Mouse (Mus musculus) WW6 (cell line): ENCODE measurements at regions not wholly inside any gene's neighbourhood (a gene's known extent, or its start where the extent isn't known, plus 50 kb on each side); places are given as distances from the start of the nearest gene placed in this dataset.

Experiments used
- DNase-seq: peaks from one replicate; pipeline ENCODE4 v3.0.0-alpha.2; 2013; ENCODE audit warnings: low read depth, low spot score

- no peak for DNase-seq
Observed at GRCm38 (mm10) chr13:102504157-102504947, 189.0 kb upstream of the Cd180 start.

DNA sequence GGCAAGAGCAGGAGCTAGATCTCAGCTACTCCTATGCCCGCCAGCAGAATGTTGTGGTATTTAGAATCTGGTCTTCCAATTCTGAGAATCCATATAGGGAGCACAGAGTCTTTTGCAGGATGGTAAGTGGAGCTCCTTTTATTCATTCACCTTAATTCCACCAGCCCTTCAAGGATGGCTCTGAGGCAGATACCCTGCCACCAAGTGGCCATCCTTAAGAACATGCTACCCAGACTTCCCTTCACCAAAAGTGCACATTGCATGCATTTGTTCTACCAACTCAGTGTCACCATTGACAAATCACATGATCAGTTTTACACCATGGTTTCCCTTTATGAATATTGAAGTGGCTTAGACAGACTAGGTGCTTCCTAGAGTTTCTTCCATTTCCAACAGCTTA is 186.1 kb upstream of the Cd180 start:
- DNase-seq, result no peak

DNA sequence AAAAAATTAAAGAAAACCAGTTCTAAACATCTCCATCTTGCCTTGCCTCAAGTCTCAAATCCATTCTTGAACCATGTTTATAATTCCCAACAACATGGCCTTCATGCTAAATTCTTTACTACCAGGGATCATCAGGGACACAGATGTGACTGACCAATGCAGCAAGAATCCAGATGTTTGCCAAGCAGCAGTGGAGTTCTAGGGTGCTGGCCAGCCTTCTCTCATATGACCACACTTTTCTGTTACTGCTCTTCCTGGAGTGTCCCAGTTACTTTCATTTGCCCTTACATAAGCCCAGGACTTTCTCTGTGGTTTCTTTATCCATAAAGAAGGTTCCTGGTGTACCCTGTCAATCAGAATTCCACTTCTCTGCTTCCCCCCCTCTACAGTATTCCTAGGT is 185.4 kb upstream of the Cd180 start:
- no peak for DNase-seq

DNA sequence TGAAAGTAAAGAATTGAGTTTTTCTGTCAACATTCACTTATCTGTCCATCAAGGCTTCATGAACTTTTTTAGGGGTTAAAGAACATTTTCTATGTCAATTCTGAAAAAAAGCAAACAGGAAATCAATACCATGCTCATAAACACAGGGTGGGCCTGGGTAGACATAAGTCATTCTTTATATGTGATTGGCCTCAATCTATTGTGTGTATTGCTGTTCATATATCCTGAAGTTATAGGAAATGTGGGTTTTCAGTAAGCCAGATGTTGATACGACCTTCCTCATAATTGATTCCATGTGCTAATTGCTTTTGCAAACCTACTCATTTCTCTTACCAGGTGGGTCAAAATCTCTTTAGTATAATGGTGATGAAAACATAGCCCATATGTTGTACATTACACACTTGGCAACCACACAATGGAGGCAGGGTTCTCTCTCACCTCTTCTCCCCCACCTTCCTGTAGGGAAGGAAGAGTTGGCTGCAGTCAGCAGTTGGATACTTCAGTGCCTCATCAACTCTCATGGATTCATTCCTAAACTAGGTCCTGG is 182.6 kb upstream of the Cd180 start:
- DNase-seq, result no peak

- DNase-seq, result no peak
Observed at GRCm38 (mm10) chr13:102518169-102518882, 175.0 kb upstream of the Cd180 start.

- no peak for DNase-seq
Observed at GRCm38 (mm10) chr13:102521427-102521826, 171.9 kb upstream of the Cd180 start.

DNA sequence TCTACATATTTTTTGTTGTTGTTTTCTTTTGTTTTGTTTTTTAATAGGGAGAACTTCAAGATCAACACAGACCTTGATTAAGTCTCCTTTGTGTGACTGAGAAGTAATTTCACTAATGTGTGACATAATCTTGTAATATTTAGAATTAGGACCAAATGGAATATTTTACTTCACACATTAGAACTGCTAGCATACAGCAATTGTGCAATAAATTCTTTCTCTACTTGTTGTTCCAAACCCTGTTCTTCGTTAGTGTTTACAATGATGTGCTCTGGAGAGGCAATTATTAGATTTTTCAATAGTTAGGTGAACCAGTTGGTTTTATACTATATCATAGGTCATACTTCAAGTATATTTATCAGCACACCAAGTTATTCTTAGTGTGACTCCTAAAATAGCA is 171.3 kb upstream of the Cd180 start:
- DNase-seq, result no peak

DNA sequence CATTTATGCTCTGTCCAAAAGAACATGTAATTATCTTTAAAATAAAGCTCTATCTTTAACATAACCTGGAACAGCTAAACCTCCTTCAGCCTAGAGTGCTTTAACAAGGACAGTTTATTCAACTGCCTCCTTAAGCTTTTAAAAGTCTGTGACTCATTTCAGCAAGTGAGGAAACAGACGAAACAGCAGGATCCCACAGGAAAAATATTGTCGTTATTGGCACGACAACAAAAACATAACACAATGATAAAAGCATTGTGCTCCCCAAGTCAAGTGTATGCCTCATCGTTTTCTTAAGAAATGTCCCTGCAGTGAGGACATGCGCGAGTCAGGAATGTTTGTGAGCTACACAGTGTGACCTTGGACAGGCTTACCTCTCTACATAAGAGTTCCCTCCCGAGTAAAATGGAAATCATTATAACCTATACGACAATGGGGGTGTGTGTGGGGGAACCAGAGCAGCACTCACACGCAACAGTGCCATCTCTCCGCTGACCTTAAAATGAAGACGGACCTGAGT is 166.7 kb upstream of the Cd180 start:
- DNase-seq, result no peak

DNA sequence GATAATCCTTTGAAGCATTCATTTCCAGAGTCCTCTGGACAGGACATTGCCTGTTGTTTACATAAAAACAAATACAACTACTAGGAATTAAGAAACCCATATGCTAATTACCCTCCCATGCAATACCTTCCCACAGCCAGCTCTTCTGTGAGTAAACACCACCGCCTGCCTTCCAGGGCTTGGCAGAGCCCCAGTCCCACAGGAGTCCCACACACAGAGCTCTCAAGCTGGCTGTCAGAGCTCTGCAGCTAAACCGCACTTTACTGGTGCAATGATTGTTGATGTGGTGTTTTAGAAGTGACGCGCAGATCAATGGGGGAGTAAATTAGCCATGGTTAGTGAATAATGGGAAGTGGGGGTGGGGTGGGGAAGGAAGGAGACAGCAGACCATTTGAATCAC is 159.6 kb upstream of the Cd180 start:
- no peak for DNase-seq

- no peak for DNase-seq
Observed at GRCm38 (mm10) chr13:102537424-102538242, 155.7 kb upstream of the Cd180 start.

DNA sequence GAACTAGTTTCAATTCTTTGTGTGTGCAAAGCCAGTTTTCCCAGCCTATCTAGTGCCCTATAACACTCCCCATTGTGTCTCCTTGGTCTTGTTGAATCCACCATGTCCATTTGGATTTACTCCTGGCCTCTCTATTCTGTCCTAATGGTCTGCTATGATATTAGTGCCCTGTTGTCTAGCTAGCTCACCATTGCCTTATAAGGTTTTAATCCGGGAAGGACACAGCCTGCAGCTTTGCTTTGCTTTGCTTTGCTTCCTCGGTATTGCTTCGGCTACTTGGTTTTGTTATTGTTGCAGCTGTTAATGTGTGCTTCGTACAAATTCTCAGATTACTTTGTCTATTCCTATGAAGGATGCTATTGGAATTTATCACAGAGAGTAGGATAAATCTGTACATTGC is 152.9 kb upstream of the Cd180 start:
- DNase-seq, result no peak

GRCm38 (mm10) chr13:102544359-102545165 is 148.8 kb upstream of the Cd180 start:
- DNase-seq, result no peak

- no peak for DNase-seq
Observed at GRCm38 (mm10) chr13:102545845-102546615, 147.3 kb upstream of the Cd180 start.

DNA sequence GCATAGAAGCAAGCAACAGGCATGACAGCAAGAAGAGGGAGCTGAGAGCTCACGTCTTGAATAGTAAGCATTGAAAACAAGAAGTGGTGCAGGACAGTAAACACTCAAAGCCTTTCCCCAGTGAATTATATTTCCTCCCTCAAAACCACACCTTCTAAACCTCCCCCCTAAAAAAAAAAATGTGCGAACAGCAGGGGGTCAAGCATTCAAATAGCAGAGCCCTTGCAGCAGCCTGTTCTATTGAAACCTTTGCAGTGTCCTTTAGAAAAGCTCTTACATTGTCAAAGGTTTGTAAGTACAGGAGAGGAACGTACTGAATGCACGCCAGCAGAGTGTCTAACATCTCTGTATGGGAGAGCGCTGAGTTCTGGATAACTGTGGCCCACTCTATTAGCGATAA is 145.1 kb upstream of the Cd180 start:
- DNase-seq, result no peak

DNA sequence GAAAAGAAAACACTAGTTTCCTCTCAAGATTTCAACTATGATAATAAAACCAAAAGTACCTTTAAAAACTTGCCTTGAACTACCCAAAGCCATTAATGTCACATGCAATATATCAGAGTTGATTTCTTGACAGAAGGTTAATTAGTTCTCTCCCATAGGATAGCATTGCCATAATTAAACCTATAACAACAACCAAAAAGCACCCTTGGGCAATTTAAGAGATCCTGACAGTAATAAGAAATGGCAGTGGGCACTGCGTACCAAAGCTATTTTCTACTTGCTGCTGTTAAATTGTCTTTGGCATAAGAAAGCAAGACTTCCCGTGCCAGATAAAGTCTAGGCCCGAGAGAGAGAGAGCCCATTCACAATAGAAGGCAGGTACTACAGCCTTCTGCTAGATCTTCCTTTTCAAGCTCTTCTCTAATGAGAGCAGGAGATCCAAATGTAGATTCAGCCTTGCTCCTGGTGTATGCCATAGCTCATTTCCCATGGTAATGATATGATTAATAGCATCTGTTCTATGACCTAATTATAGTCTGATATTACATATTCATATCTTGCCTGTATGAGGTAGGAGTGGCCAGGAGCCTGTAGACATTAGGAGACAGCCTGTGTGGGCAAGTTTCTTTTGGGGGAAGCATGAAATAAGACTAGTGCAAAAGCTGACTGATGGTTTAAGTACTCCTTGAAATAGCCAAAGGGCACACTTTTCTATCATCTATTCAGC is 126.3 kb upstream of the Cd180 start:
- no peak for DNase-seq

DNA sequence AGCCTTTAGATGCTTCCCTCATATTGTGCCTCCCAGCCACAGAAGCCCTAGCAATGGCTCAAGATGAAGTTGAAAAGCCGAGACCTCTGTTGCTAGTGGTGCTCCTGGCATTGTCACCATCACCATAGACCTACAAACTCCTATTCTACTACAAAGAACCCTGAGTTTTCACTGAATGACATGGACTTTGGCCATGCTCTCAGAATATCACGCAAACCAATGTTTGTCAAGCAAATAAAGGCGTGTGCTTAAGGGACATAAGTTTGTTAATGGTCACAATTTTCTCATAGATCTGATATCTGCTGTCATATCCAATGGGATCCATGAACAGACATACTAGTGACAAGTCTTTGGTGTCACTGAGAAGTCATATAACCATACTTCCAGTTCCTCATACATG is 123.8 kb upstream of the Cd180 start:
- DNase-seq, result no peak

DNA sequence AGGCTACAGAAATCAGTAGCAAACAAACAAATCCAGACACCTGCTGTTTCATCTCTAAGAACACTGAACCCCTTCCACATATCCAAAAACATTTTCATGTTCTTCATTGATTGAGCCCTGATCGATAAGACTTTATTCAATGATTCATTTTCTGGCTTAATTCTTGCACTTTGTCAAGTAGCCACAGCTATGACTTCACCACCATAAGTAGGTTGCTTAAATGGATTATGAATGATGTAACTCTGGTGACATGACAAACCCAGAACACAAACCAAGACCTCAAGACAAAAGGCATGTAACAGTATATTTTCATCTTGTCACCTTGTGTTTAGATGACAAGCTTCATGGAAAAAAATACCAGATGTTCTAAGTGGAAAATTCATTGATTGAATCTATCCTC is 123.1 kb upstream of the Cd180 start:
- no peak for DNase-seq

DNA sequence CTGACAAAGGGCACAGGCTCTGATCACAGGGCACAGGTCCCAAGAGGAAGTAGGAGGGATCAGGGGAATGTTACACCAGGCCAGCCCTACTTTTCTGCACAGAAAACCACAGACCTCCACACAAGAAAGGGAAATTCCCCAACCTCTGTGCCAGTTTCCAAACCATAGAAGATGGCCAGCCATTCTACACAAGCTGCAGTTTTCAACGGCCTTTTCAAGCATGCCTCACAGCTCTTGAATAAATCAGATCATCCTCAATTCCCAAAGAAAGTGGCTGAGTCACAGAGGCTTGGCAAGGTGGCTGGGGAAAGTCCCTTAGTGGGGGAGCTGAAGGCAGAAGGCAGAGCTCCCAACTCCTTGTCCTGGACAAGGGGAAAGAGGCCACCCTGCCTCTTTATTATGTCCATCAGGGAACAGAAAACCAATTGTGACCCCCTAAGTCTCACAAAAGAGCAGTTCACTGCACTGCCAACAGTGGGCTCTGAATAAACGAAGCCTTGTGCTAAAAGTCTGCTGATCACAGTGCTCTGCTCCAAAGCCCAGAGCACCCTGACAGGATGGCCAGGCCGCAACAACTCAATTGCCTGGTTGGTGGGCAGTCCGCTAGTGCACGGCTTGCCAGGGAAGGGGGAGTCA is 120.0 kb upstream of the Cd180 start:
- no peak for DNase-seq
